Mouse (Mus musculus) olfactory bulb, adult 2 months (tissue): ENCODE results near the gene Fgf22.

Source experiments
- CTCF ChIP-seq: fragments of 200-500 bp; IDR thresholded peaks from 2 replicates; pipeline ENCODE4 v1.5.1; 2012; ENCODE audit warnings: low read depth, mild to moderate bottlenecking, low read length, moderate library complexity; ENCODE audit not compliant: insufficient read depth
- POLR2A ChIP-seq: fragments of 200-500 bp; IDR thresholded peaks from 2 replicates; pipeline ENCODE4 v1.6.1; 2012; ENCODE audit warnings: mild to moderate bottlenecking, low read depth, low read length, moderate library complexity; ENCODE audit not compliant: insufficient read depth

DNA sequence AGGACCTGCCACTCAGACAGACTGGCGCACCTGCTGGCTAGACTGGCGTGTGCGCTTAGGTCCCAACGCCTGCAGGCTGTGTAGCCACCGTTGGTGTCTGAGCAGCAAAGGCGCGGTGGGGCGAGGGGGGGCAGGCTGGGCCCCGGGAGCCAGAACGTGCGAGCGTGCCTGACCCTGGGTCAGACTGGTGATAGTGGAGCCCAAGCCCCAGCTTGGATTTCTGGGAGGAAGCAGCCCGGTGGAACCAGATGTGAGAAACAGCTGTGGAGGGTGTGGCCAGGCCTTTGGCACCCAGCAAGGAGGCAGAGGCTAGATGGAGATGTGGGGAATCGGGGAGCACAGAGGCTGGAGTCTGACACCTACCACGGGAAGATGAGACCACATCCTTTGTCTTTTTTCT, 42.5 kb downstream of the Fgf22 start:
- TF ChIP-seq POLR2A (no peak), CTCF (no peak)
